Mouse (Mus musculus) neutrophil, adult 5-6 weeks (primary cell): ENCODE results near the gene Zfp84. TPM values are rescaled to one million over a fixed set of nuclear protein-coding genes. Genes with fewer than 3 reads are reported as not detected.
"Not testable (repeated sequence)": the region's sequence is repeated elsewhere in the genome, so short reads cannot be mapped to it uniquely, and the experiment has no call there.

Experiments used
- ATAC-seq: fragments of 151-379, 151-347 bp; 2 replicates; pipeline ENCODE4 v1.8.0; 2017; ENCODE audit warnings: mild to moderate bottlenecking, moderate TSS enrichment; ENCODE audit not compliant: insufficient number of reproducible peaks, poor library complexity, low FRiP score, severe bottlenecking; ENCODE audit errors: extremely low read depth
- total RNA-seq: library from RNA; stranded (forward); fragments of 200-1000 nt; gene quantifications from 2 replicates; pipeline ENCODE4 v1.2.3, GENCODE M21; 2017

The Zfp84 gene
- total RNA-seq: 22.2 and 23.5 TPM in 2 replicates

DNA sequence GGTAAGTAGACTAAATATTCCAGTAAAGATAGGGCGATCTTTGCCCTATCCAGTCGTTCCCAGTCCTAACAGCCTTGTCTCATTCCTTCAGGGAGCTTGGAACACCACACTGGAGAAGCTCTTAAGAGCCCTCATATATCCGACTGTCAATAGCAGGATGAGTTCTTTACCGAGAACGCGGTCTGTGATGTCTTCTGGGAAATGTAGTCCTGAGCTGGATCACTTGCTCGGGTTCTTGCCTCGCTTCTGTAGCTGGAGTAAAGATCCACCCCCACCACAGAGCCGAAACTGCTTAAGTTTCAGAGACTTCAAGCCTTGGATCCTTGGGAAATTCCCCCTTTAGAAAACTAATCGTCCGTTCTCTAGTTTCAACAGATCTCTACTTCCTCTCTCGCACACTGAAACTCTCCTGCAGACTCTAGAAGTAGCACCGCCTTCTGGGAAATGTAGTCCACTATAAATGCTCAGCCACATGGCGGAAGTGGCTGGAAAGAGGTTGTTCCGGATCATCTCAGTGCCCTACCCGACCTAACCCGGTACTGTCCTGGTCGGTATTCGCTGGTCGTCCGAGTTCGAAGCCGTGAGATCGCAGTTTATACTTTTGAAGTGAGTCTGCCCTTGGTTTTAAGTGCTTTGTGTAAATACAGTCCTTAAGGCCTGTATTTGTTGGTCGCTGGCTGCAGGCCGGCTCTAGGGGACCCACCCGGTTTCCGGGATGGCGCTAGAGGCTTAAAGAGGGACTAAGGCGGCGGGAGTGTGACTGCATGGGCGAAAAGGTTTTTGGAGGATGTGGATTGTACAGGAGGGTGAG lies at the start of gene Zfp84:
Gene Zfp84 (plus strand): TSS at position 463 of the 811 bp plus-strand sequence.
- ATAC-seq: peak; percentile 96

DNA sequence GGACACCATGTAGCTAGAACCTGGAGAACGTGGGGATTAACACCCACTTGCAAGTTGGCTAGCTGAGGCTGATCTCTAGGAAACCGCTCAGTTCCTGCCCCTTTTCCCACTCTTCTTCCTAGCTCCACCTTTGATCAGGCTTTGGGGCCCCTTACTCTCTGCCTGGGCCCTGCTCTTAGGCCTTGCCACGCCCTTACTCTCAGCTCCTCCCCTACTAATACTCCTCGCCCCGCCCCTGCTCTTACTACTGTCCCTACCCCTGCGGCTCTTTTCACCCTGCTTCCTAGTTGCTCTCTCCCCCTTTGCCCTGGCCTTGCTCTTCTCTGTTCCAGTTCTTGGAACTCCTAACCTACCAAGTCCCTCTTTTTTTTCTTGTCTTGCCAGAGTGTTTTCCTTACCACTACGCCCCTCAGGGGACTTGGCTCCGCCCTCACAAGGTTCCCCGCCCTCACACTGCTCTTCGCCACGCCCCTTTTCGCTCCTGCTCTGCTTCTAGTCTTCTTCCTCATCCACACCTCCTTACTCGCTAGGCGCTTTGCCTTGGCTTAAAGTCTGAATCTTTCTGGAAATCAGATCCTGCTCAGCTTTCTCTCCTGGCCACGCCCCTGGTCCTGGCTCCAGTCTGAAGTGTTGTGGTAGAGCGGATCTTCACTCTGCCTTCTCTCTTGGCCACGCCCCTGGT lies 42.8 kb upstream of the Zfp84 start:
- ATAC-seq: not testable (repeated sequence)

DNA sequence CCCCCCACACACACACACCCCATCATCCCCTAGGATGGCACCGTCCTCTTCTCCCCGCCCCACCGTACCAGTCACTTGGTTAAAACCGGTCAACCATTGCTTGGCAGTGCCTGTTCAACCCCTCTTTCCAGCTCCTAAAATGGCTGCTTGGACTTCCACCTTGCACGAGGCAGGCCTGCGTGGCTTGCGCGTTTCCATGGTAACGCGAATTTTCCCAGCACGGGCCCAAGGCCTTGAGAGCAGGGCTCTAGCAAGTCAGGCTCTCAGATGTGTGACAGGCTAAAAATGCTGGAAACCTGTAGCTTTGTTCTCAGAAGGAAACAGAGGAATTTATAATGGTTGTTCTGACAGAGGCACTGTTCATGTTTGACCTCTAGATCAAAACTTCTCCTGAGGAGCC lies 41.5 kb upstream of the Zfp84 start, which contains the start of gene Catsperg2:
Gene Catsperg2 (minus strand): TSS at position 173 of the 400 bp plus-strand sequence.
- not testable (repeated sequence) for ATAC-seq

DNA sequence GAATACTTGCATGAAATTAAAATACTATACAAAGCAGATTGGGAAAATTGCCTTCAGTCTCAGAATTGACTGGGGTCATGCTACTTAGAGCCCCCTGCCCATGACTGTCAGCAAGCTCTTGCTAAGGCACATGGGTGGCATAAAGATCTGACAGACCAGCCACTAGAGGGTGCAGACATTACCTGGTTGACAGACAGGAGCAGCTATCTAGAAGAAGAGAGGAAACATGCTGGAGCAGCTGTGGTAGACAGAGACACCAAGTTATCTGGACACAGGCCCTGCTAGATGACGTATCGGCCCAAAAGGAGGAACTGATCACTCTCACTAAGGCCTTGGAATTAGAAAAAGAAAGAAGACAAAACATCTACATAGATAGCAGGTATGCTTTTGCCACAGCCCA lies 40.3 kb upstream of the Zfp84 start:
- ATAC-seq: no peak

DNA sequence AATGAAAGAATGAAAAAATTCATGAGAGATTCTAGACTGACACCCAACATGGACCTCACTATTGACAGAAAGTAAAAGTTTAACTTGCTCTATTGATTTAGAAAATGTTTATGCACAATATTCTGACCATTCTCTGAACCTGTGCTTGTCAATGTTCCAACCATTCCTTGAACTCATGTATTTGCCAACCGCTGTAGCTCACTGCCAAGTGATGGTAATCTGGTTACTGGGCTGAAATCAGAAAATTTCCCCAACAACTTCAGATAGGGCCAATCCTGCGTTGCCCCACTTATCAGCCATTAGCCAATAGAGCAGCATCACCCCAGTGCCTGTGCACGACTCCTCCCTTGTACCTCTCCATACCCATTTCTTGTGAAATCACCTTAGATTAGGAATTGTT lies 26.1 kb upstream of the Zfp84 start:
- no peak for ATAC-seq

DNA sequence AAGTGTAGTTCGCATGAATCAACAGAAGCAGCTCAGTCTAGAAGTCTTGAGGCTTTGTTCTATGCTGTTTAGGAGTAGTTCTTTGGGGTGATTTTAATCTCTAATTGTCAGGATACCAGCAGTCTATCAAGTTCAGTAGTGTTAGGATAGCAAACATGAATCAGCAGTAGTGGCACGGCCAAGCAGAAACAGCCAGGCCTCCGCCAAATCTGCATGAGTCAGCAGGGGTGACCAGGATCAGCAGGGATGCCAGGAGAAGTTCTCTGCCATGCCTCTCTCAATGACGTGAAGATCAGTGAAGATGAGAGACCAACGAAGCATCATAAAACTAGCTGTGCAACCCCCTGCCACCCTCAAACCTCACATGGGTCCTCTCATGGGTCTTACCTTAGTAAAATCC lies 7.9 kb upstream of the Zfp84 start:
- ATAC-seq: no peak

DNA sequence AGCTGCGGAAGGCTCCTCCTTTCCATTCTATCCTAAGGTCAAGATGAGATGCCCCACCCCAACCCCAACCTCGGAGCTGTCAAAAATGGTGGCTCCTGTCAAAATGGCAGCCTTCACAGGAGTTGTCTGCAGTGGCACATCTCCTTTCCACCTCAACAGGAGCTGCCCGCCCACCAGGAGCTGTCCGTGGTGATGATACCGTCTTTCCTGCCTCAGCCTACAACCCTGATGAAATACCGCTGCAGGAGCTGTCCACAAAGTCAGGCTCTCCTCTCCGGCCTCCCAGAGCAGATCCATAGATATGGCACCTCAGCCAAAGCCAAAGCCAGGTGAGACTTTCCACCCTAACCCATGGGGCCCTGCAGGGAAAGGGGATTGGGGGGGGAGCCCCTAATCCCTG lies 3.6 kb upstream of the Zfp84 start:
- ATAC-seq: no peak

DNA sequence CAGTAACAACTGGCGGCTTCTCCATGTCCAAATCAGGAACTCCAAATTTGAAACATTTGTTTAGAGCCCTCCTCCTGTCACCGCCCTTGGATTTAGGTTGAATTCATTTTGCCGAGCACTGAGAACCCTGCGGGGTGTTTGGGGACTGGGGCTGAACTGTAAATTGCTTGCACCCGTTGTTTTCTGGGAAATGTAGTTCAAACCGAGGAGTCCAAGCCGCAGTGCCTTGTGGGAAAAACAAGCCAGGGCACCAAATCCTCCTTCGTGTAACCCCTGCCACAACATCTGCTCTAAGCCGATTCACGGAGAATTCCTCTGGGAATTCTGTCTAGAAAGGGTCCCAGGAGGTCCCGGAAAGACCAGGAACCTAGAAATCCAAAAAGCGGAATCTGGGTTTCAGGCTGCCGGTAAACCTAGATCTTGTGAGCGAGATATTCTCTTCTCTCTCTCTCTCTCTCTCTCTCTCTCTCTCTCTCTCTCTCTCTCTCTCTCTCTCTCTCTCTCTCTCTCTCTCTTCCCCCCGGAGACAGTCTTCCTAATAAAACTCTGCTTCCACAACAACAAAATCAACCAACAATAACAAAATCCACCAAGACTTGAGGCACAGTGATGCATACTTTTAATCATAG lies 1.2 kb upstream of the Zfp84 start:
- ATAC-seq: peak; percentile 61

DNA sequence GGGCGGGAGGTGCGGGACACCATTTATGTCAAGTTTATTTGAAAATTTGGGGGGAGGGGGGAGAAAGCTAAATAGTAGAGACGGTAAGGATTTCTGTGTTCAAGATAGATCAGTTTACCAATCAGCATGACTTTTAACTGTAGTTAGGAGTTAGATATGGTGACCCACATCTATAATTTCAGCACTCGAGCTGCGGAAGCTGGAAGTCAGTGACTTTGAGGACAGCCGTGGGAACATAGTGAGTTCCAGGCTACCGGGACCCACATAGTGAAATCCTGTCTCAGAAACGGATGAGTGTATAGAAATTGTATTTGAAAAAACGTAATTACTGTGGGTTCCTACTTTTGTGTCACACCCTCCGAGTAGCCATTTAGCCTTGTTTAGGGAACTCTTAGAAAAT lies 628 bp downstream of the Zfp84 start:
- no peak for ATAC-seq

DNA sequence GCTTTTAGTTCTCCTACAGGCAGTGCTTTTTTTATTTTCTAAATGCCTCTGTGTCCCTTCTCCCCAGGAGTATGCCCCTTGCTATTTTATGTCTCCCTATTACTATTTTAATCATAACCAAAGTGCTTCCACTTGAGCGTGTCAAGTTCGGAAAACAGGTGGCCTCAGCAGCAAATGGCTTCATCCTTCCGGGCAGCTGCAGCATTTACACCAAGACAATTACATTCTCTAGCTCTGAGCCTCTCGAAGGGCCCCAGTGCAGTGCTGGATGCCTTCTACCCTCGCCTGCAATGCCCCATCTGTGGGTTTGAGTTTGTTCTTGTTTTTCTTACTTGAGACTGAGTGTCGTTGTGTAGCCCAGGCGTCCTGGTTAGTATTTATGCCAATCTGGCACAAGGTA lies 5.2 kb downstream of the Zfp84 start:
- no peak for ATAC-seq

DNA sequence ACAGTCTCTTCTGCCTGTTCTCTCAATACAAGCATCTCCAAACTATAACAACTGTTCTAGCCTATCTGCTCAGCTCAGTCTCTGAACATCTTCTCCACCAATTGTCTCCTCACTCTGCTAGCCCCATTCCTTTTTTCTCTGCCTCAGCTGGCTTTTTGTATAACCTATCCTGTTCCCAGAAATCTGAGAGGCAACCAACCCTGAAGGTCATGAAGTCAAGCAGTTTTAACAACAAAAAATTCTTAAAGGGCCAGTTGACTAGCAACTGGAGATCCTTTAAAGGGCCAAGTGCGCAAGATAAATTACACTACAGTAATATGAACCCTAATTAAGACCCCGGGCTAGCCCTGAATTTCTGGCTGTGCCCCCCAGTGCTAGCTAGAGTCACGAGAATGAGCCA lies 6.0 kb downstream of the Zfp84 start:
- no peak for ATAC-seq

DNA sequence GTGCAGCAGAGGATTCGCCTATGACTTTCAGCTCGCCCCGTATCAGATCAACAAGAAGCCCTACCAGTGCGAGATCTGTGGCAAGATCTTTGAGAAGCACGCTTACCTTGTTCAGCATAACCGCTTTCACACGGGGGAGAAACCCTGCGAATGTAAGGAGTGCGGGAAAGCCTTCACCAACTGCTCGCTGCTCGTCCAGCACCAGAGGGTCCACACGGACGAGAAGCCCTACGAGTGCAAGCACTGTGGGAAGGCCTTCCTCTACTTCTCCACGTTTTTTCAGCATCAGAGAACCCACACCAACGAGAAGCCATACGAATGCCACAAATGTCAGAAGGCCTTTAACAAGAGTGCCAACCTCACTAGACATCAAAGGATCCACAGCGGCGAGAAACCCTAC lies 8.2 kb downstream of the Zfp84 start:
- ATAC-seq: no peak

DNA sequence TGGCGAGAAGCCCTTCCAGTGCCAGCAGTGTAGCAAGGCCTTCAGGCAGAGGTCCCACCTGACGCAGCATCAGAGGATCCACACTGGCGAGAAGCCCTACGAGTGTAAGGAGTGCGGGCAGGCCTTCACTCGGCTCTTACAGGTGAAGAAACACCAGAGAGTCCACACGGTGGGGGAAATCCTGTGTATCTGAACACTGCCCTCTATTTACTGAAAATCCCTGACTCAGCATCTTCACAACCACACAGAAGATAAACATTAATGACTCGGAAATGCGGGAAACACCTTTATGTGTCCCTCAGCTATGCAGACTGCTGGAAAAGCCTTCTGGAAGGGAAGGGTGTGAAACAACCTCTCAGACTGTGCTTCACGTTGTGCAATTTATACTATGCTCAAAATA lies 9.0 kb downstream of the Zfp84 start:
- no peak for ATAC-seq

DNA sequence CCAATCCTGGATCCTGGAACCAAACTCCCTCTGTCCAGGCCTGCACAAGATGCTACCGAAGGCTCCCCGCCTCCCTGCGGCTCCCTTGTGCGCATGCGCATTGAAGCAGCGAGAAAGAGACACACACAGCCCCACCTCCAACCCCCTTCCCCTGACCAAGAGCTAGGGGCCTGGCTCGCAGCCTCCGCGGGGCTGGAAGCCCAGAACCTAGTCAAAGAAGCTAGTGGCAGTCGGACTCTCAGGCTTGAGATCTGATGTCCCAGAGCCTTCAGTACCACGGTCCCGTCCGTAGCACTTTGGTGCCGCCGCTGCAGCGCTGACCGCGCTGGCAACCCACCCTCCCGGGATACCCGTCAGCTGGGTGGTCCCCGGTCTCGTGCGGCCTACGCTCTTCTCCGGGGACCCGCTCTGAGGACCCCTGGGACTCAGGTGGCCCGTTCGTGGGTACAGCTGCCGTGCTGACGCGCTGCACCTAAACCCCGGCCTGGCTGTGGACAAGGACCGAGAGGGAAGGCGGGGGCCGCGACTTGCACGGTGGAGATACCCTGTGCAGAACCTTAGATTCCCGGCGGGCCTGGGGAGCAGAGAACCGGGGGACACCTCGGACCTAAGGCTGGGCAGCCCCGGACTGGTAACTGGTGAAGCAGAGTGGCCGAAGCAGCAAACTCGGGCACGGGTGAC lies 15.7 kb downstream of the Zfp84 start, which contains the start of gene Zfp30:
Gene Zfp30 (plus strand): TSS at position 128 of the 681 bp plus-strand sequence.
- ATAC-seq: 0 out of 2 replicates have a peak, but pooled peaks have one; percentile 33

DNA sequence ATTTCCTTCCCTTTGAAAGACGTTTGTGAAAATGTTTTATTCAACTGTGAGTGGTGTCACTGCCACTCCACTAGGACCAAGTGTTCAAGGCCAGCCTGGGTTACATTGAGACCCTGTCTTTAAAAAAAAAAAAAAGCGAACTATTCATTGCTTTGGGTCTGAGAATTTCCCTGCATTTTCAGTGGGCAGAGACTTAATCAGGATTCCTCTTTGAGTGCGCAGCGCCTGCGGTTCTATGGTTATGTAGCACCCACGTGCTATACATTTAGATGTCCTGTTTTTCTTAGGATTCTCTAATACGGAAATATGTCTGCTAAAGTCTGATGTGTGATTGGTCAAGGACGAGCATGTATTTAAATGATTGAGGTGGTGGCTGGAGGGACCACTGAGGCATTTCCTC lies 16.7 kb downstream of the Zfp84 start:
- ATAC-seq: no peak

DNA sequence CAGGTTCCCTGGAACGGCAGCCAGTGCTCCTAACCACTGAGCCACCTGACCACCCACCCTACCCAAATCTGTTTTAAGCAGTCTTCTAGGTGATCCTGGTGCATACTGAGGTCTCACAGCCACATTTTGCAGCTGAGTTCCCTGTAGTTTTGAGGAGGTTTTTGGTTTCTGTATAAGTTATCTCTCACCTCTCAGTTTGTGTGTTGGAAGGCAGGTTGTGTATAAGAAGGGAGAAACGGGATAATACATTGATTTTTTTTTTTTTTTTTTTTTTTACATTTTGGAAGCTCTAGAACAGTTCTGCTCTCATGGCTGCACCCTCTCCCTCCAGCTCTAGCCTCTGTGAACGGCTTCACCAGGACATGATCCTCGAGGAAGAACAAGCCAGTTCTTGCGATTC lies 17.5 kb downstream of the Zfp84 start:
- ATAC-seq: no peak

DNA sequence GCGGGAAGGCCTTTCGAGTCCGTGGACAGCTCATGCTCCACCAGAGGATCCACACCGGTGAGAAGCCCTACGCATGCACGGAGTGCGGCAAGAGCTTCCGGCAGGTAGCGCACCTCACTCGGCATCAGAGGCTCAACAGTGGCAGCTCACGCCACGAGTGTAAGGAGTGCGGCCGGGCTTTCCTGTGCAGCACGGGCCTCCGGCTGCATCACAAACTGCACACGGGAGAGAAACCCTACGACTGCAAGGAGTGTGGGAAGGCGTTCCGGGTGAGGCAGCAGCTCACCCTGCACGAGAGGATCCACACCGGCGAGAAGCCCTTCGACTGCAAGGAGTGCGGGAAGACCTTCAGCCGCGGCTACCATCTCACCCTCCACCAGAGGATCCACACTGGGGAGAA lies 24.6 kb downstream of the Zfp84 start:
- ATAC-seq: no peak

DNA sequence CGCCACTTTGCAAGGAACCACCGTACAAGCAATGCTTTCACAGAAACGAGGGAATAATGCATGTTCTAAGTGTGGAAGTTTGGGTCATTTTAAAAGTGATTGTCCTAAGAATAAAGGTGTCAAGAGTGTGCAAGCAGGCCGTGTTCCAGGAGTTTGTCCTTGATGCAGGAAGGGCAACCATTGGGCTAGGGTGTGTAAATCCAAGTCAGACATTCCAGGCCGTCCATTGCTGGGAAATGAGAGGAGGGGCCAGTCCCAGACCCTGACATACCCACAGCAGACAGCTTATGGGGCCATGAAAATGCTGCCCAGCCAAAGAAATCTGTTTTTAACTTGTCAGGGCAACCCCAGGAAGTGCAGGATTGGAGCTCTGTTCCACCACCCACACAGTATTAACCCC lies 38.7 kb downstream of the Zfp84 start:
- ATAC-seq: no peak

DNA sequence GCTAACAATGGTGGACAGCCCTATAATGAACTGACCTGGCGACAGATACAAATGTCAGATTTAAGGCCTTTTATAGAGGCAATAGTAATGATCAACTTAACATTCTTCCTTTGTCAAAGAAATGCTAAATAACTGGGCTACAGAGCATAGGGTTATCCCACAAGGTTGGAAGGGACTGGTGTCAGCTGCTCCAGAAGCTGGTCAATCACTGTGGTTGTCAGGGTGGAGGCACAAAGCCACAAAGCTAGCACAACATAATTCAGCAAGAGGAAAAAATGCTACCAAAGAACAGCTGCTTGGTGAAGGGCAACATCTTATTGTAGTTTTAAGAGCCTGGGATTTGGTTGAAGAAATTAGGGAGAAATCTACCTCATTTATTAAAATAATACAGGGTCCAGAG lies 43.9 kb downstream of the Zfp84 start:
- no peak for ATAC-seq
